Mouse (Mus musculus): Measurements from ENCODE around the gene Polr2h. TPM values are rescaled to one million over a fixed set of nuclear protein-coding genes. Genes with fewer than 3 reads are reported as not detected.

The Polr2h gene
- polyA plus RNA-seq, 1 experiment, result 11.0 TPM

DNA sequence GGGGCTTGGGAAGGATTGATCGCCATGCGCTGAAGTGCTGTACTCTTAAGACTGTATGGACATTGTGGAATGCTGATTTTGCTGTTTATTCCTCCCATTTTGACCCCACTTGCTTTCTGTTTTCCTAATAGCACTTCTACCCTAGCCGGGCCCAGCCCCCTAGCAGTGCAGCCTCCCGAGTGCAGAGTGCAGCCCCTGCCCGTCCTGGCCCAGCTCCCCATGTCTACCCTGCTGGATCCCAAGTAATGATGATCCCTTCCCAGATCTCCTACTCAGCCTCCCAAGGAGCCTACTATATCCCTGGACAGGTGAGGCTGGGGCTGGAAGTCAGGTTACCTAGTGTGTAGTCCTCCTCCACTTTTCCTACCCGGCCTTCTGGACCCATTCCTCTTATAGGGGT lies 42.3 kb upstream of the Polr2h start:
- H3K4me1 ChIP-seq (ENCODE audit: control insufficient read depth, insufficient read depth, low read length), result peaks cover 9% of the 10 kb centered on the region
- no peaks in the 10 kb centered on the region for H3K27me3 ChIP-seq (ENCODE audit: control insufficient read depth, insufficient read depth, low read length)
- H3K27ac ChIP-seq (ENCODE audit: control insufficient read depth, insufficient read depth, low read depth, low read length), result no peak overlapping the region
- TF ChIP-seq POLR2A (IDR thresholded peaks at IDR 0.05; ENCODE audit: control insufficient read depth, low read depth, low read length) (no peak), CTCF (IDR thresholded peaks at IDR 0.05; ENCODE audit: control insufficient read depth, insufficient read depth, insufficient replicate concordance, low read depth, low read length) (no peak)
- no peak overlapping the region for H3K4me3 ChIP-seq (ENCODE audit: control insufficient read depth, low read depth, low read length)
- peaks cover 12% of the 10 kb centered on the region for H3K36me3 ChIP-seq (ENCODE audit: control insufficient read depth, insufficient read depth, low read length)

DNA sequence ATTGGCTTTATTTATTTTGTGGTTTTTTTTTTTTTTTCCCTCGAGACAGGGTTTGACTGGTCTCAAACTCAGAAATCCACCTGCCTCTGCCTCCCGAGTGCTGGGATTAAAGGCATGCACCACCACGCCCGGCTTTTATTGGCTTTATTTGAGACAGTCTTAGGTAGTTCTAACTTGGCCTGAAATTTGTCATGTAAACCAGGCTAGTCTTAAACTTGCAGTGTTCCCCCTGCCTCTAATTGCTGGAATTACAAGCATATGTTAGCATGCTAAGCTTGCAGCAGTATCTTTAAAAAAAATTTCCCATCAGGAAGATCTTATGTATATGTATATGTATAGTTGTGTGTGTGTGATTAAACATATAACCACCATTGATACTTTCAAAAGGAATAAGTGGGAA lies 40.8 kb upstream of the Polr2h start:
- Histone ChIP-seq H3K4me1 (ENCODE audit: control insufficient read depth, insufficient read depth, low read length) (peaks cover 9% of the 10 kb centered on the region), H3K27ac (ENCODE audit: control insufficient read depth, insufficient read depth, low read depth, low read length) (no peak overlapping the region), H3K27me3 (ENCODE audit: control insufficient read depth, insufficient read depth, low read length) (no peaks in the 10 kb centered on the region), H3K4me3 (ENCODE audit: control insufficient read depth, low read depth, low read length) (no peak overlapping the region), H3K36me3 (ENCODE audit: control insufficient read depth, insufficient read depth, low read length) (peaks cover 16% of the 10 kb centered on the region)
- TF ChIP-seq POLR2A (IDR thresholded peaks at IDR 0.05; ENCODE audit: control insufficient read depth, low read depth, low read length) (no peak), CTCF (IDR thresholded peaks at IDR 0.05; ENCODE audit: control insufficient read depth, insufficient read depth, insufficient replicate concordance, low read depth, low read length) (no peak)

- H3K36me3 ChIP-seq (ENCODE audit: control insufficient read depth, insufficient read depth, low read length), result peaks cover 16% of the 10 kb centered on the region
- peak overlapping the region; percentile 85 for H3K27ac ChIP-seq (ENCODE audit: control insufficient read depth, insufficient read depth, low read depth, low read length)
- no peaks in the 10 kb centered on the region for H3K27me3 ChIP-seq (ENCODE audit: control insufficient read depth, insufficient read depth, low read length)
- peaks cover 9% of the 10 kb centered on the region for H3K4me1 ChIP-seq (ENCODE audit: control insufficient read depth, insufficient read depth, low read length)
- TF ChIP-seq POLR2A (IDR thresholded peaks at IDR 0.05; ENCODE audit: control insufficient read depth, low read depth, low read length) (no peak), CTCF (IDR thresholded peaks at IDR 0.05; ENCODE audit: control insufficient read depth, insufficient read depth, insufficient replicate concordance, low read depth, low read length) (no peak)
- peak overlapping the region; percentile 76 for H3K4me3 ChIP-seq (ENCODE audit: control insufficient read depth, low read depth, low read length)
Observed at GRCm38 (mm10) chr16:20677380-20677779, 40.1 kb upstream of the Polr2h start.

DNA sequence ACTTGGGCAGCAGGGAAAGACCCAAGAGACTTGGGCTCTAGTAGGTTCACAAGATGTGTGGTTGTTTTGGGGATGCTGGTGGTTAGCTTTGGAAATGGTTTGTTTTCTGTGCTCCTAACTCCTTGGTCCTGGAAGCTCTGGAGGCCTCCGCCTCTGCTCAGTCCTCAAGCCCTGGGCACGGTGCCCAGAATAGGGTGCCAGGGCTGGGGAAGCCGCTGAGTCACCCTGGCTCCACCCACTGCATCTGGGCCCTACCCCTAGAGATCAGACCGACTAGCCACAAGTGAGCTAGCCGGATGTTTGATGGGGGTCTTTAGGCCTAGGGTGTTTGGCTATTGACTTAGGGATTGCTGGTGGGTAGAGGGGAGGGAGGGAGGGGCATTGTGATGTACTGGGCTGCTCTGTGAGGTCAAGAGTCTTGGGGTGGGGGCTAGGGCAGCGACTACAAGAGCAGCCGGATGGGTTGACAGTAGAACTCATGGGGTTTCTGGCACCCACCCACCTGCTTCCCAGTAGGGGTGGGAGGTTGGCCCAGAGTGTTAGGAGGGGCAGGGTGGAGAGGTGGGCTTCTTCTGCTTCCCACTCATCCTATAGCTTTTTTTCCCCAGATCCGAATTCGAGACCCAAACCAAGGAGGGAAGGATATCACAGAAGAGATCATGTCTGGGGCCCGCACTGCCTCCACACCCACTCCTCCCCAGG lies 39.3 kb upstream of the Polr2h start:
- Histone ChIP-seq H3K36me3 (ENCODE audit: control insufficient read depth, insufficient read depth, low read length) (peaks cover 18% of the 10 kb centered on the region), H3K27me3 (ENCODE audit: control insufficient read depth, insufficient read depth, low read length) (no peaks in the 10 kb centered on the region), H3K4me1 (ENCODE audit: control insufficient read depth, insufficient read depth, low read length) (peaks cover 9% of the 10 kb centered on the region), H3K27ac (ENCODE audit: control insufficient read depth, insufficient read depth, low read depth, low read length) (peak overlapping the region; percentile 85), H3K4me3 (ENCODE audit: control insufficient read depth, low read depth, low read length) (peak overlapping the region; percentile 80)
- TF ChIP-seq POLR2A (IDR thresholded peaks at IDR 0.05; ENCODE audit: control insufficient read depth, low read depth, low read length) (no peak; the same call in 1 of the 2 replicates), CTCF (IDR thresholded peaks at IDR 0.05; ENCODE audit: control insufficient read depth, insufficient read depth, insufficient replicate concordance, low read depth, low read length) (no peak)

DNA sequence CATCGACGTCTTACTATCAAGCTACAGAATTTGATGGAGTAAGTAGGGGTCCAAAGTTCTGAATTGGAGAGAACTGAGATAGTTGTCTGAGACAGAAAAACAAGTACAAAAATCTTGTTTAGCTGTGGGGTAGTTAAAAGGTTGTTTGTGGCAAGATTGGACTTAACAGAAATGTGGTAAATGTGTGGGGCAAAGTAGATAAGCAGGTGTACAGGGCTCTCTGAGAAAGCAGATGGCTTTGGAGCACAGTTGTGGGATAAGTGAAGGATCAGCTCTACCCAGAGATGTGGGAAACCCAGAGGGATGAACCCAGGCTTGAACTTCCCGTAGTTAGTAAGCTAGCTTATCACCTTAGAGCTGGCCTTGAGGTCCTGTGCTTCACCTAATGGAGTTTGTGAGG lies 26.7 kb upstream of the Polr2h start:
- TF ChIP-seq POLR2A (IDR thresholded peaks at IDR 0.05; ENCODE audit: control insufficient read depth, low read depth, low read length) (no peak), CTCF (IDR thresholded peaks at IDR 0.05; ENCODE audit: control insufficient read depth, insufficient read depth, insufficient replicate concordance, low read depth, low read length) (no peak)
- peaks cover 21% of the 10 kb centered on the region for H3K4me1 ChIP-seq (ENCODE audit: control insufficient read depth, insufficient read depth, low read length)
- H3K27me3 ChIP-seq (ENCODE audit: control insufficient read depth, insufficient read depth, low read length), result no peaks in the 10 kb centered on the region
- no peak overlapping the region; the same call in 1 of the 2 replicates for H3K4me3 ChIP-seq (ENCODE audit: control insufficient read depth, low read depth, low read length)
- H3K36me3 ChIP-seq (ENCODE audit: control insufficient read depth, insufficient read depth, low read length), result peaks cover 3% of the 10 kb centered on the region
- H3K27ac ChIP-seq (ENCODE audit: control insufficient read depth, insufficient read depth, low read depth, low read length), result no peak overlapping the region

- H3K27me3 ChIP-seq (ENCODE audit: control insufficient read depth, insufficient read depth, low read length), result no peaks in the 10 kb centered on the region
- peaks cover 21% of the 10 kb centered on the region for H3K4me1 ChIP-seq (ENCODE audit: control insufficient read depth, insufficient read depth, low read length)
- no peak overlapping the region; the same call in 1 of the 2 replicates for H3K27ac ChIP-seq (ENCODE audit: control insufficient read depth, insufficient read depth, low read depth, low read length)
- TF ChIP-seq CTCF (IDR thresholded peaks at IDR 0.05; ENCODE audit: control insufficient read depth, insufficient read depth, insufficient replicate concordance, low read depth, low read length) (no peak), POLR2A (IDR thresholded peaks at IDR 0.05; ENCODE audit: control insufficient read depth, low read depth, low read length) (no peak)
- no peak overlapping the region for H3K4me3 ChIP-seq (ENCODE audit: control insufficient read depth, low read depth, low read length)
- H3K36me3 ChIP-seq (ENCODE audit: control insufficient read depth, insufficient read depth, low read length), result peaks cover 1% of the 10 kb centered on the region
Observed at GRCm38 (mm10) chr16:20691617-20692016, 25.8 kb upstream of the Polr2h start.

DNA sequence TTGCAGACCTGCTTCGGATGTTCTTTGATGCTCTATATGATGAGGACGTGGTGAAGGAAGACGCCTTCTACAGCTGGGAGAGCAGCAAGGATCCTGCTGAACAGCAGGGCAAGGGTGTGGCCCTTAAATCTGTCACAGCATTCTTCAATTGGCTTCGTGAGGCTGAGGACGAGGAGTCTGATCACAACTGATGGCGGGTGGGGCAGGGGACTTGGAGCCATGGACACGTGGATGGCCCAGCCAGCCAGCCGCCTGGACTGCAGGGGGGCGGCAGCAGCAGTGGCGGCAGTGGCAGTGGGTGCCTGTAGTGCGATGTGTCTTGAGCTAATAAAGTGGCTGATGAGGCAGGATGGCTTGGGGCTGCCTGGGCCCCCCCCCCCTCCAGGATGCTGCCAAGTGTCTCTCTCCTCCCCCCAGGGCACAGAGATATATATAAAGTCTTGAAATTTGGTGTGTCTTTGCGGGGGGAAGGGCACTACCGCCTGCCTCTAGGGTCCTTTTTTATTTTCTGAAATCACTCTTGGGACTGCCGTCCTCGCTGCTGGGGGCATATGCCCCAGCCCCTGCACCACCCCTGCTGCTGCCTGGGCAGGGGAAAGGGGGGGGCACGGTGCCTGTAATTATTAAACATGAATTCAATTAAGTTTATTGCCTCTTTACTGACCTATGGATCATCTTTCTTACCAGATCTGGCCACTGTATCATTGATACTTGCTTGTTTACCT lies 25.1 kb upstream of the Polr2h start:
- TF ChIP-seq POLR2A (IDR thresholded peaks at IDR 0.05; ENCODE audit: control insufficient read depth, low read depth, low read length) (no peak), CTCF (IDR thresholded peaks at IDR 0.05; ENCODE audit: control insufficient read depth, insufficient read depth, insufficient replicate concordance, low read depth, low read length) (no peak)
- H3K4me3 ChIP-seq (ENCODE audit: control insufficient read depth, low read depth, low read length), result peak overlapping the region; percentile 55
- H3K4me1 ChIP-seq (ENCODE audit: control insufficient read depth, insufficient read depth, low read length), result peaks cover 21% of the 10 kb centered on the region
- H3K27me3 ChIP-seq (ENCODE audit: control insufficient read depth, insufficient read depth, low read length), result no peaks in the 10 kb centered on the region
- peak overlapping the region; percentile 44 for H3K27ac ChIP-seq (ENCODE audit: control insufficient read depth, insufficient read depth, low read depth, low read length)
- H3K36me3 ChIP-seq (ENCODE audit: control insufficient read depth, insufficient read depth, low read length), result no peaks in the 10 kb centered on the region; the same call in 1 of the 2 replicates

Measured in testis, adult 2 months (tissue).